Mouse (Mus musculus): ENCODE data around the gene Mfap2.

DNA sequence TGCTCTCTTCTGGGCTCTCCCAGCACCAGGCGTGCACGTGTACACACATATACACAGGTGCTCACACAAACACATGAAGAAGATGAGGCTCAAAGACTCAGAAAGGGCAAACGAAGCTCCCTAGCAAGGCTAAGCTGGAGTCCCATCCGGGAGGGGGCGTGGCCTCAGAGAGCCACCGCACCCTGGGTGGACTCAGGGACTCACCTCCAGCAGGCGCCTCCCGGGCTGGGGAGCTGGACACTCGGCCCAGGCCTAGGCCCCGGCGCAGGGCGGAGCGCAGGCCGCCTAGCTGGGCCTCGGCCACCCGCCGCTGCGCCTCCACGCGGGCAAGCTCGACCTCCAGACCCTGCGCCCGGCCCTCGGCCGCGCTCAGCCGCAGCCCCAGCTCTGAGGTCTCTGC, 14.8 kb downstream of the Mfap2 start:
- TF ChIP-seq GATA2 (IDR thresholded peaks at IDR 0.05; ENCODE audit: borderline replicate concordance, low read depth, low read length) = no peak
- TF ChIP-seq GATA1 (IDR thresholded peaks at IDR 0.05; ENCODE audit: borderline replicate concordance, low read length) = no peak
- no peak for TF ChIP-seq CTCF (IDR thresholded peaks at IDR 0.05; ENCODE audit: low read depth, low read length)

All from G1E (cell line).